Mouse (Mus musculus): ENCODE measurements around the gene Rpf1. TPM values are rescaled to one million over a fixed set of nuclear protein-coding genes. Genes with fewer than 3 reads are reported as not detected.

The Rpf1 gene
- polyA plus RNA-seq, 1 experiment from 2014 or later, result 57.0 TPM

- Histone ChIP-seq H3K36me3 (no peaks in the 10 kb centered on the region), H3K9ac (no peak overlapping the region), H3K4me3 (no peak overlapping the region), H3K27ac (no peak overlapping the region), H3K27me3 (no peaks in the 10 kb centered on the region), H3K9me3 (no peaks in the 10 kb centered on the region), H3K4me2 (no peak overlapping the region), H3K4me1 (no peaks in the 10 kb centered on the region)
- WGBS, result 80% methylated on average over 7 of the region's 7 CpGs
- ATAC-seq (ENCODE audit: borderline replicate concordance, extremely low read depth, low FRiP score, low TSS enrichment), result no peak
These were observed 33.6 kb upstream of the Rpf1 start for GRCm38 (mm10) chr3:146554816-146555215.

GRCm38 (mm10) chr3:146543632-146544031 is 22.4 kb upstream of the Rpf1 start:
- no peaks in the 10 kb centered on the region for H3K9me3 ChIP-seq
- ATAC-seq (ENCODE audit: borderline replicate concordance, extremely low read depth, low FRiP score, low TSS enrichment), result no peak
- H3K9ac ChIP-seq, result no peak overlapping the region
- H3K4me2 ChIP-seq, result no peak overlapping the region
- no peak overlapping the region for H3K27ac ChIP-seq
- 5% methylated on average over 1 of the region's 1 CpGs for whole genome bisulfite sequencing
- H3K27me3 ChIP-seq, result no peaks in the 10 kb centered on the region
- no peaks in the 10 kb centered on the region for H3K4me1 ChIP-seq
- no peak overlapping the region for H3K4me3 ChIP-seq
- no peaks in the 10 kb centered on the region for H3K36me3 ChIP-seq

- WGBS, result 38% methylated on average over 4 of the region's 4 CpGs
- no peak overlapping the region for H3K4me2 ChIP-seq
These were observed 19.5 kb upstream of the Rpf1 start for GRCm38 (mm10) chr3:146540521-146541273.

GRCm38 (mm10) chr3:146534986-146535385 is 13.8 kb upstream of the Rpf1 start:
- WGBS, result 62% methylated on average over 6 of the region's 6 CpGs
- H3K4me2 ChIP-seq, result no peak overlapping the region
- H3K9ac ChIP-seq, result no peak overlapping the region
- no peaks in the 10 kb centered on the region for H3K9me3 ChIP-seq
- H3K36me3 ChIP-seq, result no peaks in the 10 kb centered on the region
- no peak for ATAC-seq (ENCODE audit: borderline replicate concordance, extremely low read depth, low FRiP score, low TSS enrichment)
- no peaks in the 10 kb centered on the region for H3K27me3 ChIP-seq
- no peak overlapping the region for H3K4me3 ChIP-seq
- no peak overlapping the region for H3K27ac ChIP-seq
- no peaks in the 10 kb centered on the region for H3K4me1 ChIP-seq

More at GRCm38 (mm10) chr3:146540521-146541273, 19.5 kb upstream of the Rpf1 start:
- Histone ChIP-seq H3K27ac (peak overlapping the region; percentile 19; the same call in 1 of the 2 replicates), H3K36me3 (no peaks in the 10 kb centered on the region), H3K9ac (no peak overlapping the region), H3K4me3 (no peak overlapping the region), H3K9me3 (no peaks in the 10 kb centered on the region), H3K27me3 (no peaks in the 10 kb centered on the region), H3K4me1 (no peaks in the 10 kb centered on the region)
- no peak for ATAC-seq (ENCODE audit: borderline replicate concordance, extremely low read depth, low FRiP score, low TSS enrichment)

- H3K36me3 ChIP-seq, result no peaks in the 10 kb centered on the region
- no peak overlapping the region for H3K9ac ChIP-seq
- ATAC-seq (ENCODE audit: borderline replicate concordance, extremely low read depth, low FRiP score, low TSS enrichment), result no peak
- H3K4me2 ChIP-seq, result no peak overlapping the region
- H3K4me3 ChIP-seq, result no peak overlapping the region
- WGBS, result 22% methylated on average over 2 of the region's 2 CpGs
- H3K27ac ChIP-seq, result no peak overlapping the region
- no peaks in the 10 kb centered on the region for H3K27me3 ChIP-seq
- H3K4me1 ChIP-seq, result no peaks in the 10 kb centered on the region
- no peaks in the 10 kb centered on the region for H3K9me3 ChIP-seq
These were observed 7.1 kb upstream of the Rpf1 start for GRCm38 (mm10) chr3:146528335-146528734.

GRCm38 (mm10) chr3:146521652-146522020 is 407 bp upstream of the Rpf1 start:
- 9% methylated on average over 8 of the region's 8 CpGs for WGBS
- no peaks in the 10 kb centered on the region for H3K9me3 ChIP-seq
- peak overlapping the region; percentile 84 for H3K4me3 ChIP-seq
- H3K27ac ChIP-seq, result peak overlapping the region; percentile 98
- H3K9ac ChIP-seq, result peak overlapping the region; percentile 79
- peak overlapping the region; percentile 58 for H3K4me2 ChIP-seq
- H3K36me3 ChIP-seq, result peaks cover 18% of the 10 kb centered on the region; the same call in 1 of the 2 replicates
- peaks cover 6% of the 10 kb centered on the region; the same call in 1 of the 2 replicates for H3K4me1 ChIP-seq
- no peaks in the 10 kb centered on the region for H3K27me3 ChIP-seq
- no peak for ATAC-seq (ENCODE audit: borderline replicate concordance, extremely low read depth, low FRiP score, low TSS enrichment)

- H3K27ac ChIP-seq, result peak overlapping the region; percentile 98
- peak overlapping the region; percentile 84 for H3K4me3 ChIP-seq
- WGBS, result 22% methylated on average over 5 of the region's 5 CpGs
- H3K9me3 ChIP-seq, result no peaks in the 10 kb centered on the region
- H3K9ac ChIP-seq, result peak overlapping the region; percentile 79
- peak overlapping the region; percentile 58 for H3K4me2 ChIP-seq
- no peaks in the 10 kb centered on the region for H3K27me3 ChIP-seq
- peaks cover 21% of the 10 kb centered on the region; the same call in 1 of the 2 replicates for H3K36me3 ChIP-seq
- ATAC-seq (ENCODE audit: borderline replicate concordance, extremely low read depth, low FRiP score, low TSS enrichment), result no peak
- H3K4me1 ChIP-seq, result peaks cover 6% of the 10 kb centered on the region; the same call in 1 of the 2 replicates
These were observed 917 bp downstream of the Rpf1 start for GRCm38 (mm10) chr3:146520226-146520797.

GRCm38 (mm10) chr3:146506711-146507110 is 14.5 kb downstream of the Rpf1 start:
- Histone ChIP-seq H3K9me3 (no peaks in the 10 kb centered on the region), H3K27ac (no peak overlapping the region), H3K27me3 (no peaks in the 10 kb centered on the region), H3K9ac (no peak overlapping the region), H3K36me3 (peaks cover 70% of the 10 kb centered on the region), H3K4me3 (no peak overlapping the region), H3K4me1 (peaks cover 11% of the 10 kb centered on the region), H3K4me2 (no peak overlapping the region)
- no peak for ATAC-seq (ENCODE audit: borderline replicate concordance, extremely low read depth, low FRiP score, low TSS enrichment)
- 99% methylated on average over 7 of the region's 7 CpGs for WGBS

- H3K36me3 ChIP-seq, result peaks cover 26% of the 10 kb centered on the region
- H3K4me2 ChIP-seq, result peak overlapping the region; percentile 70
- H3K27ac ChIP-seq, result peak overlapping the region; percentile 97
- H3K9me3 ChIP-seq, result no peaks in the 10 kb centered on the region
- 25% methylated on average over 5 of the region's 5 CpGs for WGBS
- H3K27me3 ChIP-seq, result no peaks in the 10 kb centered on the region
- H3K4me1 ChIP-seq, result peaks cover 24% of the 10 kb centered on the region
- peak overlapping the region; percentile 80; the same call in 1 of the 2 replicates for H3K9ac ChIP-seq
- H3K4me3 ChIP-seq, result peak overlapping the region; percentile 84
- no peak for ATAC-seq (ENCODE audit: borderline replicate concordance, extremely low read depth, low FRiP score, low TSS enrichment)
These were observed 19.6 kb downstream of the Rpf1 start for GRCm38 (mm10) chr3:146501601-146502123.

- no peaks in the 10 kb centered on the region for H3K27me3 ChIP-seq
These were observed 20.4 kb downstream of the Rpf1 start for GRCm38 (mm10) chr3:146500810-146501201.

GRCm38 (mm10) chr3:146500003-146500809 is 21.0 kb downstream of the Rpf1 start:
- Histone ChIP-seq H3K9ac (peak overlapping the region; percentile 80), H3K4me3 (peak overlapping the region; percentile 84), H3K27me3 (no peaks in the 10 kb centered on the region), H3K4me1 (peaks cover 24% of the 10 kb centered on the region), H3K9me3 (no peaks in the 10 kb centered on the region), H3K27ac (peak overlapping the region; percentile 97), H3K4me2 (peak overlapping the region; percentile 70), H3K36me3 (peaks cover 14% of the 10 kb centered on the region)
- WGBS, result under 1% methylated on average over 56 of the region's 57 CpGs
- peak; percentile 73 for ATAC-seq (ENCODE audit: borderline replicate concordance, extremely low read depth, low FRiP score, low TSS enrichment)

More at GRCm38 (mm10) chr3:146500810-146501201, 20.4 kb downstream of the Rpf1 start:
- Histone ChIP-seq H3K27ac (peak overlapping the region; percentile 97), H3K4me2 (peak overlapping the region; percentile 70), H3K9me3 (no peaks in the 10 kb centered on the region), H3K4me3 (peak overlapping the region; percentile 84), H3K36me3 (peaks cover 19% of the 10 kb centered on the region), H3K9ac (peak overlapping the region; percentile 80), H3K4me1 (peaks cover 24% of the 10 kb centered on the region)
- 4% methylated on average over 5 of the region's 5 CpGs for WGBS
- ATAC-seq (ENCODE audit: borderline replicate concordance, extremely low read depth, low FRiP score, low TSS enrichment), result no peak

Data from lung, embryonic 15.5 days (tissue).